Mouse (Mus musculus): ENCODE measurements around the gene Rps2.

- TF ChIP-seq POLR2A (IDR thresholded peaks at IDR 0.05; ENCODE audit: control insufficient read depth, low read depth, low read length) (no peak), CTCF (IDR thresholded peaks at IDR 0.05; ENCODE audit: control insufficient read depth, insufficient read depth, insufficient replicate concordance, low read depth, low read length) (no peak; the same call in 1 of the 2 replicates)
Measured at GRCm38 (mm10) chr17:24687146-24687595, 30.7 kb upstream of the Rps2 start.

Measured in testis, adult 2 months (tissue).